Mouse (Mus musculus) liver, adult 2 months (tissue): ENCODE measurements at regions not wholly inside any gene's neighbourhood (a gene's known extent, or its start where the extent isn't known, plus 50 kb on each side); places are given as distances from the start of the nearest gene placed in this dataset.

Experiments
- DNase-seq: peaks from one replicate; pipeline ENCODE4 v3.0.0-alpha.2; 2011; ENCODE audit warnings: low read depth, low spot score; ENCODE audit errors: extremely low read depth
- H3K27ac ChIP-seq: fragments of 200-500 bp; replicated peaks from 2 replicates; pipeline ENCODE4 v1.5.1; 2012; ENCODE audit warnings: low read depth, mild to moderate bottlenecking, control low read depth, inconsistent platforms, low read length; ENCODE audit not compliant: insufficient read depth
- H3K27me3 ChIP-seq: fragments of 200-500 bp; 2 replicates; pipeline ENCODE4 v1.6.1; 2012; ENCODE audit warnings: mild to moderate bottlenecking, moderate library complexity, low read length, inconsistent platforms; ENCODE audit not compliant: control insufficient read depth, insufficient read depth
- H3K36me3 ChIP-seq: fragments of 200-500 bp; 2 replicates; pipeline ENCODE4 v1.6.1; 2012; ENCODE audit warnings: low read length, inconsistent platforms; ENCODE audit not compliant: control insufficient read depth, insufficient read depth
- H3K4me1 ChIP-seq: fragments of 200-500 bp; 2 replicates; pipeline ENCODE4 v1.6.1; 2011; ENCODE audit warnings: low read length; ENCODE audit not compliant: control insufficient read depth, insufficient read depth
- H3K4me3 ChIP-seq: fragments of 200-500 bp; 2 replicates; pipeline ENCODE4 v1.5.1; 2011; ENCODE audit warnings: low read depth, mild to moderate bottlenecking, control low read depth, low read length, moderate library complexity; ENCODE audit not compliant: insufficient read depth
- H3K79me2 ChIP-seq: fragments of 200-500 bp; 2 replicates; pipeline ENCODE4 v1.6.1; 2012; ENCODE audit warnings: inconsistent platforms, mild to moderate bottlenecking, low read length, moderate library complexity; ENCODE audit not compliant: control insufficient read depth, insufficient read depth
- H3K9ac ChIP-seq: fragments of 200-500 bp; 2 replicates; pipeline ENCODE4 v1.6.1; 2012; ENCODE audit warnings: low read depth, mild to moderate bottlenecking, control low read depth, inconsistent platforms, low read length
- CTCF ChIP-seq: fragments of 200-500 bp; IDR thresholded peaks from 2 replicates; pipeline ENCODE4 v1.5.1; 2011; ENCODE audit warnings: low read depth, low read length, control low read depth
- POLR2A ChIP-seq: fragments of 200-500 bp; IDR thresholded peaks from 2 replicates; pipeline ENCODE4 v1.6.1; 2011; ENCODE audit warnings: low read length, control low read depth; ENCODE audit not compliant: insufficient read depth; ENCODE audit errors: extremely low read depth
- WGBS: fragments of 180-500 bp; shearing (Covaris S2); methylation state at CpG from one replicate; pipeline ENCODE4 v1.1.7; 2018; 5-methylcytosine and 5-hydroxymethylcytosine counted together

- Histone ChIP-seq H3K4me1 (no peaks in the 10 kb centered on the region), H3K36me3 (no peaks in the 10 kb centered on the region), H3K27ac (no peak overlapping the region), H3K27me3 (no peaks in the 10 kb centered on the region; the same call in 1 of the 2 replicates), H3K9ac (no peak overlapping the region), H3K4me3 (no peak overlapping the region), H3K79me2 (no peaks in the 10 kb centered on the region)
- no peak for TF ChIP-seq CTCF
- no peak for TF ChIP-seq POLR2A
- no peak for DNase-seq
- WGBS = 59% methylated on average over 9 of the region's 9 CpGs
Observed at GRCm38 (mm10) chr11:84612982-84613720, 87.8 kb upstream of the Lhx1 start.

- H3K4me3 ChIP-seq = no peak overlapping the region
- DNase-seq = peak; percentile 18
- H3K27me3 ChIP-seq = no peaks in the 10 kb centered on the region; the same call in 1 of the 2 replicates
- H3K36me3 ChIP-seq = no peaks in the 10 kb centered on the region
- H3K9ac ChIP-seq = no peak overlapping the region
- H3K79me2 ChIP-seq = no peaks in the 10 kb centered on the region
- WGBS = 58% methylated on average over 4 of the region's 4 CpGs
- TF ChIP-seq POLR2A (no peak), CTCF (0 out of 2 replicates have a peak, but pooled peaks have one; percentile 10)
- H3K4me1 ChIP-seq = no peaks in the 10 kb centered on the region
- H3K27ac ChIP-seq = no peak overlapping the region
Observed at GRCm38 (mm10) chr11:84611625-84611879, 86.2 kb upstream of the Lhx1 start.

GRCm38 (mm10) chr11:84610774-84611624 is 85.7 kb upstream of the Lhx1 start:
- Histone ChIP-seq H3K9ac (no peak overlapping the region), H3K4me3 (no peak overlapping the region), H3K27ac (no peak overlapping the region), H3K79me2 (no peaks in the 10 kb centered on the region), H3K27me3 (no peaks in the 10 kb centered on the region; the same call in 1 of the 2 replicates), H3K4me1 (no peaks in the 10 kb centered on the region), H3K36me3 (no peaks in the 10 kb centered on the region)
- TF ChIP-seq POLR2A (no peak), CTCF (no peak)
- no peak for DNase-seq
- 86% methylated on average over 7 of the region's 7 CpGs for WGBS

- TF ChIP-seq CTCF = no peak
- WGBS = 10% methylated on average over 6 of the region's 6 CpGs
- Histone ChIP-seq H3K79me2 (no peaks in the 10 kb centered on the region), H3K36me3 (no peaks in the 10 kb centered on the region), H3K9ac (no peak overlapping the region), H3K27me3 (no peaks in the 10 kb centered on the region; the same call in 1 of the 2 replicates), H3K27ac (no peak overlapping the region), H3K4me1 (no peaks in the 10 kb centered on the region), H3K4me3 (no peak overlapping the region)
- DNase-seq = no peak
Observed at GRCm38 (mm10) chr11:84604781-84605180, 79.4 kb upstream of the Lhx1 start.

GRCm38 (mm10) chr11:84599267-84599841 is 74.0 kb upstream of the Lhx1 start:
- no peak for DNase-seq
- H3K4me1 ChIP-seq = no peaks in the 10 kb centered on the region
- H3K36me3 ChIP-seq = no peaks in the 10 kb centered on the region
- TF ChIP-seq POLR2A (no peak), CTCF (no peak)
- H3K9ac ChIP-seq = no peak overlapping the region
- no peaks in the 10 kb centered on the region for H3K27me3 ChIP-seq
- H3K27ac ChIP-seq = no peak overlapping the region
- H3K79me2 ChIP-seq = no peaks in the 10 kb centered on the region
- H3K4me3 ChIP-seq = no peak overlapping the region
- WGBS = 80% methylated on average over 15 of the region's 15 CpGs
